8 mouse cellular contexts compared by ENCODE assay signal in the genomic region with DNA sequence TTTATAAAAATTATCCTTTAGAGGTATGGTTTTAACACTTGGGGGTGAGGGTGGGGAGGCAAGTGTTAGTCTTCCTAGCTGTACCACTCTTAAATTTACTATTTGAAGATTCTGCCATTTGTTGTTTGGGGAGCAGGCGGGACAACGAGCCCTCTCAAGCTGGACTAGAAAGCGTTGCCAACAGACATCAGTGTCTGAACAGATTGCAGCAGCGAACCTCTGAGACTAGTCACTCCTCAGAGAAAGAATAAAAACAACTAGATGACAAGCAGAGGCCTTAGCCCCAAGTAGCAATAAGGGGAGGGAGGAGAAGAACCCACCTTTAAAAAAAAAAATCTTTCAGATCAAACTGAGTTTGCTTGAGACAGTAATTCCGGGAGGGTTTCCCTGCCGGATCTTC. TPM values are rescaled to one million over a fixed set of nuclear protein-coding genes. Genes with fewer than 3 reads are reported as not detected.
DNase-seq lines count a peak whose midpoint lies in the region; ATAC-seq and TF ChIP-seq lines count a peak whose summit lies in the region.

No protein-coding gene starts in this region.

- 5% methylated on average over 6 of the region's 6 CpGs for WGBS in liver, adult 2 months
- 68% methylated on average over 6 of the region's 6 CpGs for WGBS in embryonic facial prominence, embryonic 10.5 days
- 22% methylated on average over 6 of the region's 6 CpGs for WGBS in liver, postnatal 0 days (ENCODE audit: insufficient replicate concordance)

- no peaks in the 10 kb centered on the region for H3K27me3 ChIP-seq in liver, adult 2 months (ENCODE audit: control insufficient read depth, insufficient read depth, low read length)
- no peaks in the 10 kb centered on the region for H3K27me3 ChIP-seq in embryonic facial prominence, embryonic 10.5 days (replicated peaks; ENCODE audit: low read depth, poor library complexity, severe bottlenecking)
- no peaks in the 10 kb centered on the region for H3K27me3 ChIP-seq in liver, postnatal 0 days (ENCODE audit: insufficient read depth, low read length)

- intact Hi-C loops in heart, postnatal 36 days (cut with DNase I) = loop anchor here (5.0 to 10.0 kb wide), 2 partner anchors 127 to 240 kb away; partner anchors contain the start of genes Asb4 and Pdk4
- intact Hi-C loops in left cerebral cortex, postnatal 10 days (cut with DNase I) = no loop called here

- no peak for DNase-seq in liver, adult 2 months (ENCODE audit: extremely low read depth, low read depth, low spot score)
- DNase-seq in liver = no peak
- no peak for DNase-seq in embryonic facial prominence, embryonic 10.5 days (ENCODE audit: low spot score)
- peak; percentile 9 to 14 for DNase-seq in heart, postnatal 36 days
- no peak for DNase-seq in liver, postnatal 0 days
- no peak for DNase-seq in cerebellum, adult 9-10 months
- DNase-seq in spleen, postnatal 36 days (ENCODE audit: low spot score in 2 of 2) = no peak
- no peak for DNase-seq in left cerebral cortex, postnatal 10 days (ENCODE audit: extremely low spot score in 1 of 2, low spot score in 2 of 2)

- peak overlapping the region; percentile 88 for H3K9ac ChIP-seq in liver, adult 2 months (ENCODE audit: low read depth, low read length)
- peak overlapping the region; percentile 75 for H3K9ac ChIP-seq in liver, postnatal 0 days (replicated peaks)

- peaks cover 11% of the 10 kb centered on the region; the same call in 1 of the 2 replicates for H3K36me3 ChIP-seq in liver, adult 2 months (ENCODE audit: control insufficient read depth, insufficient read depth, low read length)
- no peaks in the 10 kb centered on the region for H3K36me3 ChIP-seq in embryonic facial prominence, embryonic 10.5 days (replicated peaks)
- no peaks in the 10 kb centered on the region for H3K36me3 ChIP-seq in liver, postnatal 0 days (replicated peaks; ENCODE audit: insufficient read depth, low read length)

- no peaks in the 10 kb centered on the region for H3K79me2 ChIP-seq in liver, adult 2 months (ENCODE audit: control insufficient read depth, insufficient read depth, low read length)

- H3K4me1 ChIP-seq in liver, adult 2 months (ENCODE audit: control insufficient read depth, insufficient read depth, low read length) = peaks cover 7% of the 10 kb centered on the region
- peaks cover 14% of the 10 kb centered on the region for H3K4me1 ChIP-seq in embryonic facial prominence, embryonic 10.5 days
- peaks cover 11% of the 10 kb centered on the region for H3K4me1 ChIP-seq in liver, postnatal 0 days (ENCODE audit: insufficient read depth)

- ATAC-seq in liver, postnatal 0 days = no peak

- peak overlapping the region; percentile 91 for H3K27ac ChIP-seq in liver, adult 2 months (replicated peaks; ENCODE audit: insufficient read depth, low read depth, low read length)
- no peak overlapping the region for H3K27ac ChIP-seq in embryonic facial prominence, embryonic 10.5 days (replicated peaks)
- H3K27ac ChIP-seq in liver, postnatal 0 days (ENCODE audit: low read depth) = no peak overlapping the region

- H3K4me3 ChIP-seq in liver, adult 2 months (ENCODE audit: insufficient read depth, low read depth, low read length) = peak overlapping the region; percentile 86
- H3K4me3 ChIP-seq in embryonic facial prominence, embryonic 10.5 days = peak overlapping the region; percentile 53
- H3K4me3 ChIP-seq in liver, postnatal 0 days (ENCODE audit: low read depth, low read length) = peak overlapping the region; percentile 67

- peak overlapping the region; percentile 87 for H3K4me2 ChIP-seq in liver, postnatal 0 days (ENCODE audit: low read depth, low read length)

- TF ChIP-seq POLR2A in liver, adult 2 months (IDR thresholded peaks at IDR 0.05; ENCODE audit: extremely low read depth, insufficient read depth, low read length) = no peak

- no peaks in the 10 kb centered on the region for H3K9me3 ChIP-seq in embryonic facial prominence, embryonic 10.5 days
- H3K9me3 ChIP-seq in liver, postnatal 0 days (ENCODE audit: low read length) = no peaks in the 10 kb centered on the region

- no peak for TF ChIP-seq EP300 in liver, postnatal 0 days (IDR thresholded peaks at IDR 0.05; ENCODE audit: low read depth)

- no peak for TF ChIP-seq CTCF in liver, adult 2 months (IDR thresholded peaks at IDR 0.05; ENCODE audit: low read depth, low read length)
- no peak for TF ChIP-seq CTCF in liver, postnatal 0 days (IDR thresholded peaks at IDR 0.05; ENCODE audit: low read depth)

RNA-seq across cellular contexts. Expression of gene Pon3, which starts 0.8 kb away (rescaled TPM):
- 136 and 148 TPM in 2 replicates for total RNA-seq in liver, adult 2 months (2014; rRNA removed)
- polyA plus RNA-seq in liver, adult 2 months (2012; rRNA removed) = 32.2 and 38.5 TPM in 2 replicates
- polyA plus RNA-seq in embryonic facial prominence, embryonic 10.5 days (2016; fragmentation: Nextera tagmentation; extraction: Ambion mirVana) = 6.3 and 6.5 TPM in 2 replicates
- total RNA-seq in heart, postnatal 36 days (2021) = 10 to 100 TPM; 19.8 to 20.5 TPM
- polyA plus RNA-seq in liver, postnatal 0 days (2015; fragmentation: Nextera tagmentation; extraction: Ambion mirVana) = 43.3 and 44.4 TPM in 2 replicates
- total RNA-seq in left cerebral cortex, postnatal 10 days (2021) = 1 to 10 TPM; 2.2 to 2.4 TPM

RNA-seq across cellular contexts. Expression of gene Pon2, which starts 43.0 kb away (rescaled TPM):
- total RNA-seq in liver, adult 2 months (2014; rRNA removed) = 36.1 and 46.2 TPM in 2 replicates
- 17.1 and 19.8 TPM in 2 replicates for polyA plus RNA-seq in liver, adult 2 months (2012; rRNA removed)
- 22.9 and 25.9 TPM in 2 replicates for polyA plus RNA-seq in embryonic facial prominence, embryonic 10.5 days (2016; fragmentation: Nextera tagmentation; extraction: Ambion mirVana)
- total RNA-seq in heart, postnatal 36 days (2021) = 10 to 100 TPM; 17.8 to 19.8 TPM
- 32.5 and 34.3 TPM in 2 replicates for polyA plus RNA-seq in liver, postnatal 0 days (2015; fragmentation: Nextera tagmentation; extraction: Ambion mirVana)
- total RNA-seq in left cerebral cortex, postnatal 10 days (2021) = 10 to 100 TPM; 17.6 to 18.7 TPM

Comparison
In these comparisons a context has a peak if more than half of its experiments do, and no peak if none do; other contexts are left out.
1. DNase-seq: peak in heart, postnatal 36 days (2 of 2); none in liver, adult 2 months (single experiment), liver (single experiment), embryonic facial prominence, embryonic 10.5 days (single experiment), liver, postnatal 0 days (single experiment), cerebellum, adult 9-10 months (single experiment), spleen, postnatal 36 days (0 of 2) and left cerebral cortex, postnatal 10 days (0 of 2).
2. RNA of gene Pon3, which starts 0.8 kb away (total RNA-seq): 136 to 148 TPM in liver, adult 2 months and 19.8 to 20.5 TPM in heart, postnatal 36 days; 2.2 to 2.4 TPM in left cerebral cortex, postnatal 10 days; every median in the first group is over 4 times any median in the second.
3. Peak in every context shown above with its lines, with median percentiles within 50 percentile points of each other: H3K4me3 ChIP-seq.